Comparison of ENCODE assay signal across 17 mouse cellular contexts in genomic region chr3:145785244-145785643, GRCm38 (mm10).
"Had no signal": no experiment of that assay in that cellular context is flagged by ENCODE, and none has a peak within 500 bp of the region (broad histone marks: within the 10 kb centered on the region; RNA-seq: fewer than 3 reads in every experiment).

No protein-coding gene starts in this region.

- H3K4me1 ChIP-seq: lung, embryonic 15.5 days; megakaryocyte, embryonic 14.5 days; midbrain, embryonic 13.5 days; midbrain, embryonic 15.5 days; neural tube, embryonic 12.5 days had no signal

- H3K4me2 ChIP-seq: lung, embryonic 15.5 days; midbrain, embryonic 11.5 days; midbrain, embryonic 13.5 days; midbrain, embryonic 15.5 days; neural tube, embryonic 12.5 days; stomach, embryonic 15.5 days had no signal

- H3K4me3 ChIP-seq: lung, embryonic 15.5 days; megakaryocyte, embryonic 14.5 days; midbrain, embryonic 13.5 days; midbrain, embryonic 15.5 days; neural tube, embryonic 12.5 days; stomach, embryonic 15.5 days had no signal

- DNase-seq: lung, adult 2 months; lung, postnatal 14 days; lung, postnatal 36 days; right cerebral cortex, postnatal 14 days; thymus, adult 2 months; thymus, postnatal 25 days; thymus, postnatal 4 days had no signal

- ATAC-seq: lung, postnatal 0 days; midbrain, embryonic 13.5 days; midbrain, embryonic 15.5 days had no signal

- H3K9ac ChIP-seq: lung, embryonic 15.5 days; midbrain, embryonic 13.5 days; midbrain, embryonic 15.5 days; neural tube, embryonic 12.5 days; stomach, embryonic 15.5 days had no signal

- H3K27ac ChIP-seq: lung, embryonic 15.5 days; macrophage; midbrain, embryonic 13.5 days; midbrain, embryonic 15.5 days; neural tube, embryonic 12.5 days; stomach, embryonic 15.5 days; stomach, postnatal 0 days had no signal

- H3K9me3 ChIP-seq: lung, embryonic 15.5 days; midbrain, embryonic 13.5 days; midbrain, embryonic 15.5 days; neural tube, embryonic 12.5 days; stomach, embryonic 15.5 days had no signal

- H3K36me3 ChIP-seq: lung, embryonic 15.5 days; midbrain, embryonic 13.5 days; midbrain, embryonic 15.5 days; neural tube, embryonic 12.5 days; stomach, embryonic 15.5 days had no signal

- H3K27me3 ChIP-seq: lung, embryonic 15.5 days; midbrain, embryonic 13.5 days; midbrain, embryonic 15.5 days; neural tube, embryonic 12.5 days; stomach, embryonic 15.5 days had no signal
